Mouse (Mus musculus): ENCODE measurements around the gene Gdpd5. TPM values are rescaled to one million over a fixed set of nuclear protein-coding genes. Genes with fewer than 3 reads are reported as not detected.
A peak's percentile ranks its signal among the peaks of the same experiment; 100 is the strongest.

Gdpd5 gene
- polyA plus RNA-seq, 1 experiment from 2014 or later, result 24.9 TPM

GRCm38 (mm10) chr7:99424538-99425155 is 43.4 kb downstream of the Gdpd5 start:
- peaks cover 8 to 17% of the 10 kb centered on the region in 2 experiments for H3K4me1 ChIP-seq (ENCODE audit: control insufficient read depth in 2 of 2, insufficient read depth in 2 of 2, low read length in 2 of 2)
- 0 out of 2 replicates have a peak, but pooled peaks cover 13% of the 10 kb centered on the region for H3K36me3 ChIP-seq (ENCODE audit: control insufficient read depth, insufficient read depth, low read length)
- no peaks in the 10 kb centered on the region for H3K9me3 ChIP-seq (ENCODE audit: control insufficient read depth, low read length)
- 0 out of 4 replicates have a peak overlapping the region, but pooled peaks of 1 of the 2 experiments have one; percentile 22 for H3K27ac ChIP-seq (replicated peaks in 1 of 2; ENCODE audit: control insufficient read depth in 1 of 2, insufficient read depth in 1 of 2, low read depth in 2 of 2, low read length in 2 of 2)
- 45% methylated on average over 8 of the region's 8 CpGs for WGBS
- no peak overlapping the region for H3K4me3 ChIP-seq (ENCODE audit: control insufficient read depth in 1 of 2, insufficient read depth in 1 of 2, low read depth in 1 of 2, low read length in 2 of 2)
- H3K9ac ChIP-seq (ENCODE audit: low read length), result no peak overlapping the region
- no peak overlapping the region for H3K4me2 ChIP-seq (ENCODE audit: low read length)
- ATAC-seq (ENCODE audit: insufficient number of reproducible peaks, insufficient read depth, low FRiP score, low read depth), result no peak
- no peaks in the 10 kb centered on the region for H3K27me3 ChIP-seq (ENCODE audit: control insufficient read depth, insufficient read depth, low read length)

- H3K9ac ChIP-seq (ENCODE audit: low read length), result no peak overlapping the region
- H3K4me1 ChIP-seq (ENCODE audit: control insufficient read depth in 2 of 2, insufficient read depth in 2 of 2, low read length in 2 of 2), result peaks cover 10 to 20% of the 10 kb centered on the region in 2 experiments
- ATAC-seq (ENCODE audit: insufficient number of reproducible peaks, insufficient read depth, low FRiP score, low read depth), result no peak
- no peak overlapping the region for H3K27ac ChIP-seq (replicated peaks in 1 of 2; ENCODE audit: control insufficient read depth in 1 of 2, insufficient read depth in 1 of 2, low read depth in 2 of 2, low read length in 2 of 2)
- H3K9me3 ChIP-seq (ENCODE audit: control insufficient read depth, low read length), result no peaks in the 10 kb centered on the region
- no peak overlapping the region for H3K4me2 ChIP-seq (ENCODE audit: low read length)
- H3K36me3 ChIP-seq (ENCODE audit: control insufficient read depth, insufficient read depth, low read length), result 0 out of 2 replicates have a peak, but pooled peaks cover 9% of the 10 kb centered on the region
- 84% methylated on average over 4 of the region's 4 CpGs for WGBS
- H3K4me3 ChIP-seq (ENCODE audit: control insufficient read depth in 1 of 2, insufficient read depth in 1 of 2, low read depth in 1 of 2, low read length in 2 of 2), result no peak overlapping the region
- no peaks in the 10 kb centered on the region for H3K27me3 ChIP-seq (ENCODE audit: control insufficient read depth, insufficient read depth, low read length)
These were observed 44.5 kb downstream of the Gdpd5 start for GRCm38 (mm10) chr7:99425706-99426105.

GRCm38 (mm10) chr7:99427031-99427430 is 45.8 kb downstream of the Gdpd5 start:
- ATAC-seq (ENCODE audit: insufficient number of reproducible peaks, insufficient read depth, low FRiP score, low read depth), result no peak
- Histone ChIP-seq H3K4me3 (ENCODE audit: control insufficient read depth in 1 of 2, insufficient read depth in 1 of 2, low read depth in 1 of 2, low read length in 2 of 2) (no peak overlapping the region), H3K27me3 (ENCODE audit: control insufficient read depth, insufficient read depth, low read length) (no peaks in the 10 kb centered on the region), H3K4me1 (ENCODE audit: control insufficient read depth in 2 of 2, insufficient read depth in 2 of 2, low read length in 2 of 2) (peaks cover 15 to 24% of the 10 kb centered on the region in 2 experiments), H3K36me3 (ENCODE audit: control insufficient read depth, insufficient read depth, low read length) (0 out of 2 replicates have a peak, but pooled peaks cover 9% of the 10 kb centered on the region), H3K4me2 (ENCODE audit: low read length) (no peak overlapping the region), H3K27ac (replicated peaks in 1 of 2; ENCODE audit: control insufficient read depth in 1 of 2, insufficient read depth in 1 of 2, low read depth in 2 of 2, low read length in 2 of 2) (no peak overlapping the region), H3K9me3 (ENCODE audit: control insufficient read depth, low read length) (no peaks in the 10 kb centered on the region), H3K9ac (ENCODE audit: low read length) (no peak overlapping the region)
- WGBS, result 85% methylated on average over 10 of the region's 10 CpGs

GRCm38 (mm10) chr7:99427987-99428386 is 46.8 kb downstream of the Gdpd5 start:
- Histone ChIP-seq H3K4me1 (ENCODE audit: control insufficient read depth in 2 of 2, insufficient read depth in 2 of 2, low read length in 2 of 2) (peaks cover 25 to 33% of the 10 kb centered on the region in 2 experiments), H3K4me2 (ENCODE audit: low read length) (no peak overlapping the region), H3K36me3 (ENCODE audit: control insufficient read depth, insufficient read depth, low read length) (0 out of 2 replicates have a peak, but pooled peaks cover 9% of the 10 kb centered on the region), H3K9ac (ENCODE audit: low read length) (no peak overlapping the region), H3K9me3 (ENCODE audit: control insufficient read depth, low read length) (no peaks in the 10 kb centered on the region), H3K4me3 (ENCODE audit: control insufficient read depth in 1 of 2, insufficient read depth in 1 of 2, low read depth in 1 of 2, low read length in 2 of 2) (no peak overlapping the region), H3K27me3 (ENCODE audit: control insufficient read depth, insufficient read depth, low read length) (no peaks in the 10 kb centered on the region), H3K27ac (replicated peaks in 1 of 2; ENCODE audit: control insufficient read depth in 1 of 2, insufficient read depth in 1 of 2, low read depth in 2 of 2, low read length in 2 of 2) (no peak overlapping the region)
- no peak for ATAC-seq (ENCODE audit: insufficient number of reproducible peaks, insufficient read depth, low FRiP score, low read depth)
- WGBS, result 94% methylated on average over 3 of the region's 3 CpGs

GRCm38 (mm10) chr7:99428836-99429235 is 47.6 kb downstream of the Gdpd5 start:
- H3K9me3 ChIP-seq (ENCODE audit: control insufficient read depth, low read length), result no peaks in the 10 kb centered on the region
- H3K9ac ChIP-seq (ENCODE audit: low read length), result no peak overlapping the region
- H3K36me3 ChIP-seq (ENCODE audit: control insufficient read depth, insufficient read depth, low read length), result peaks cover 11% of the 10 kb centered on the region; the same call in 1 of the 2 replicates
- ATAC-seq (ENCODE audit: insufficient number of reproducible peaks, insufficient read depth, low FRiP score, low read depth), result no peak
- H3K4me2 ChIP-seq (ENCODE audit: low read length), result no peak overlapping the region
- H3K27me3 ChIP-seq (ENCODE audit: control insufficient read depth, insufficient read depth, low read length), result no peaks in the 10 kb centered on the region
- H3K27ac ChIP-seq (replicated peaks in 1 of 2; ENCODE audit: control insufficient read depth in 1 of 2, insufficient read depth in 1 of 2, low read depth in 2 of 2, low read length in 2 of 2), result no peak overlapping the region
- 66% methylated on average over 5 of the region's 5 CpGs for WGBS
- H3K4me3 ChIP-seq (ENCODE audit: control insufficient read depth in 1 of 2, insufficient read depth in 1 of 2, low read depth in 1 of 2, low read length in 2 of 2), result no peak overlapping the region
- H3K4me1 ChIP-seq (ENCODE audit: control insufficient read depth in 2 of 2, insufficient read depth in 2 of 2, low read length in 2 of 2), result peaks cover 28 to 31% of the 10 kb centered on the region in 2 experiments

- Histone ChIP-seq H3K4me1 (ENCODE audit: control insufficient read depth in 2 of 2, insufficient read depth in 2 of 2, low read length in 2 of 2) (peaks cover 28 to 30% of the 10 kb centered on the region in 2 experiments), H3K36me3 (ENCODE audit: control insufficient read depth, insufficient read depth, low read length) (peaks cover 11% of the 10 kb centered on the region; the same call in 1 of the 2 replicates), H3K27me3 (ENCODE audit: control insufficient read depth, insufficient read depth, low read length) (no peaks in the 10 kb centered on the region), H3K27ac (replicated peaks in 1 of 2; ENCODE audit: control insufficient read depth in 1 of 2, insufficient read depth in 1 of 2, low read depth in 2 of 2, low read length in 2 of 2) (no peak overlapping the region), H3K9ac (ENCODE audit: low read length) (no peak overlapping the region), H3K4me2 (ENCODE audit: low read length) (no peak overlapping the region), H3K4me3 (ENCODE audit: control insufficient read depth in 1 of 2, insufficient read depth in 1 of 2, low read depth in 1 of 2, low read length in 2 of 2) (no peak overlapping the region), H3K9me3 (ENCODE audit: control insufficient read depth, low read length) (no peaks in the 10 kb centered on the region)
- WGBS, result 66% methylated on average over 6 of the region's 6 CpGs
- ATAC-seq (ENCODE audit: insufficient number of reproducible peaks, insufficient read depth, low FRiP score, low read depth), result no peak
These were observed 48.6 kb downstream of the Gdpd5 start for GRCm38 (mm10) chr7:99429786-99430185.

- no peak for ATAC-seq (ENCODE audit: insufficient number of reproducible peaks, insufficient read depth, low FRiP score, low read depth)
- no peaks in the 10 kb centered on the region for H3K27me3 ChIP-seq (ENCODE audit: control insufficient read depth, insufficient read depth, low read length)
- no peak overlapping the region for H3K4me2 ChIP-seq (ENCODE audit: low read length)
- no peak overlapping the region for H3K9ac ChIP-seq (ENCODE audit: low read length)
- H3K36me3 ChIP-seq (ENCODE audit: control insufficient read depth, insufficient read depth, low read length), result peaks cover 11% of the 10 kb centered on the region; the same call in 1 of the 2 replicates
- H3K9me3 ChIP-seq (ENCODE audit: control insufficient read depth, low read length), result no peaks in the 10 kb centered on the region
- H3K27ac ChIP-seq (replicated peaks in 1 of 2; ENCODE audit: control insufficient read depth in 1 of 2, insufficient read depth in 1 of 2, low read depth in 2 of 2, low read length in 2 of 2), result no peak overlapping the region
- H3K4me3 ChIP-seq (ENCODE audit: control insufficient read depth in 1 of 2, insufficient read depth in 1 of 2, low read depth in 1 of 2, low read length in 2 of 2), result no peak overlapping the region
- peaks cover 24 to 28% of the 10 kb centered on the region in 2 experiments for H3K4me1 ChIP-seq (ENCODE audit: control insufficient read depth in 2 of 2, insufficient read depth in 2 of 2, low read length in 2 of 2)
- 65% methylated on average over 11 of the region's 11 CpGs for WGBS
These were observed 49.0 kb downstream of the Gdpd5 start for GRCm38 (mm10) chr7:99430246-99430645.
